Mouse (Mus musculus): ENCODE measurements at regions not wholly inside any gene's neighbourhood (a gene's known extent, or its start where the extent isn't known, plus 50 kb on each side); places are given as distances from the start of the nearest gene placed in this dataset.

DNA sequence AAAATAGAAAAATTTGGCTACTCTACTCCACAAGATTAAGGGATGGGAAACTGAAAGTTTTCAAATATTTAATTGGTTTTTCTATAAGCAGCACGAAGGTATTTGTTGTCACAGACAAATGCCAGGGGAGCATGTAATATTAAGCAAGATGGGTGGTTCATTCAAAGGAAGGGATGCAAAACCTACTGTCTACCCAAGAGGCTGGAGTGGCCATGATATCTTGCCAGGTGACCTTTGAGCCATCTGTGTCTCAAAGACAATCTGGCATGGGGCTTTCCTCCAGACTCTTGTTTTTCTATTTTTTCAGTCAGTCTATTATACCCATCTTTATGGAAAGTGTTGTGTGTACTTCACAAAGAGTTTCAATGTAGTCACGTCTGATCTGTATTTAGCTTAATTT is 208.6 kb downstream of the Pdha2 start:
- TF ChIP-seq GATA1 (IDR thresholded peaks at IDR 0.05; ENCODE audit: borderline replicate concordance, low read length), result no peak
- TF ChIP-seq FLI1 (IDR thresholded peaks at IDR 0.05; ENCODE audit: low read length), result no peak
